Mouse (Mus musculus): ENCODE results near the gene Kcnk13. TPM values are rescaled to one million over a fixed set of nuclear protein-coding genes. Genes with fewer than 3 reads are reported as not detected.

Kcnk13 gene
- polyA plus RNA-seq, 1 experiment from 2014 or later, result 0.42 TPM

GRCm38 (mm10) chr12:100106275-100106895 is 142.1 kb downstream of the Kcnk13 start:
- Histone ChIP-seq H3K4me1 (peaks cover 22% of the 10 kb centered on the region), H3K9ac (no peak overlapping the region), H3K27me3 (0 out of 2 replicates have a peak, but pooled peaks cover 3% of the 10 kb centered on the region), H3K9me3 (replicated peaks) (no peaks in the 10 kb centered on the region), H3K4me2 (0 out of 2 replicates have a peak overlapping the region, but pooled peaks have one; percentile 19), H3K4me3 (replicated peaks) (no peak overlapping the region), H3K27ac (no peak overlapping the region), H3K36me3 (no peaks in the 10 kb centered on the region)
- no peak for ATAC-seq (replicated peaks; ENCODE audit: low FRiP score)
- WGBS, result 12% methylated on average over 20 of the region's 20 CpGs

DNA sequence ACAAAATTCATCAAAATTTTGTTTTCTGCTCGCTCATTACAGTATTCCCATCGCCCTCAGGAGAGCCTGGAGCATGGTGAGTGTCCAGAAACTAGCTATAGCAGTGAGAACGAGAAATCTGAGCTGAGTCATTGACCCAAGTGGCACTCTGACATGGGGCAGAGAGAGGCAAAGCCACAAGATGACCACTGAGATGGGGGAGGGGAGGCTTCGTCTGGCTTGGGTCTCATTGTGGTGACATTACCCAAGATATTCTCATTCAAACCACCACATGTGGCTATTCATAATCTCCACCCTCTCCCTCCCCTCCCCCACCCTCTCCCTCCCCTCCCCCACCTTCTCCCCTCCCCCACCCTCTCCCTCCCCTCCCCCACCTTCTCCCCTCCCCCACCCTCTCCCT is 143.1 kb downstream of the Kcnk13 start:
- H3K9ac ChIP-seq, result no peak overlapping the region
- peaks cover 26% of the 10 kb centered on the region for H3K4me1 ChIP-seq
- 48% methylated on average over 4 of the region's 4 CpGs for WGBS
- 0 out of 2 replicates have a peak, but pooled peaks cover 3% of the 10 kb centered on the region for H3K27me3 ChIP-seq
- no peak overlapping the region for H3K4me2 ChIP-seq
- peaks cover 8% of the 10 kb centered on the region for H3K36me3 ChIP-seq
- H3K9me3 ChIP-seq (replicated peaks), result no peaks in the 10 kb centered on the region
- H3K4me3 ChIP-seq (replicated peaks), result no peak overlapping the region
- H3K27ac ChIP-seq, result no peak overlapping the region
- no peak for ATAC-seq (replicated peaks; ENCODE audit: low FRiP score)

DNA sequence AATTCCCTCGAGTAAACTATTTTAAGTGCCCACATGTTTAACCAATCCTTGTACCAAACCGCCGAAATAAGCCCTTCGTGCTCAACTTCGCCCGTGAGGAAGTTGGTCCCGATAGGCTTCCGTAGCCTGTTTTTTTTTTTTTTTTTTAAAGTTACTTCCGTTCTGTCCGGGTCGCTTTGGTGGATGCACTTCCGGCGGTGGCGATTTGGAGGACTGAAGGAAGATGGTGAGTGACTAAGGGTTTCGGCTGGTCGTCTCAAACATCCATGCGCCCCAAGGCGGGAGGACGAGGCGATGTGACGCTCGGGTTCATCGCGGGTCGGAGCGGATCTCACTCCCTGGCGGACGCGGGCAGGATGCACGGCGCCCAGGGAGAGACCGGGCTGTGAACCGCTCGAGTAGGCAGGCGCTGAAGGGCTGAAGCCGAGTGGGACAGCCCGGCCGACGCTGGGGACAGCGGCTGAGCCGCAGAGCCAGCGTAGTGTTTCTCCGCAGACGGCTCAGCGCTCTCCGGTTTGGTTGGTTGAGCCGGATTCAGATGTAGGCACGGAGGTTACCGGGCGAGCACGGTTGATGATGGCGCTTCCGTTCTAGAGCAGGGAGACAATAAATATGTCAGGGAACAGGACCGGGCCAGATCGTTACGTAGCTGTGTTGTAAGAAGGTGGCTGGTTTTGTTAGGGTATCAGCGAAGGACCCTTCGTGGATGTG is 145.8 kb downstream of the Kcnk13 start, which contains the start of gene Psmc1:
Gene Psmc1 (plus strand): TSS at position 169 of the 711 bp plus-strand sequence.
- Histone ChIP-seq H3K9me3 (replicated peaks) (no peaks in the 10 kb centered on the region), H3K4me1 (peaks cover 26% of the 10 kb centered on the region)

More for the DNA sequence above, 145.8 kb downstream of the Kcnk13 start, which contains the start of gene Psmc1:
- Histone ChIP-seq H3K27ac (peak within 1 kb of the TSS; percentile 93), H3K9ac (peak within 1 kb of the TSS; percentile 96), H3K4me2 (peak within 1 kb of the TSS; percentile 81), H3K27me3 (0 out of 2 replicates have a peak, but pooled peaks cover under 1% of the 10 kb centered on the region), H3K4me3 (replicated peaks) (peak within 1 kb of the TSS; percentile 94), H3K36me3 (peaks cover 32% of the 10 kb centered on the region)
- peak; percentile 80 for ATAC-seq (replicated peaks; ENCODE audit: low FRiP score)
- WGBS, result under 1% methylated on average over 58 of the region's 58 CpGs

Small RNA genes within 50 kb of the gene (microRNA-seq; reads per million reads assigned to microRNA genes)
- gene Gm23291, result not detected

Other genes with a start within 250 kb of the Kcnk13 start
- gene Efcab11, start 80.1 kb upstream of the Kcnk13 start, polyA plus RNA-seq (2015; fragmentation: Nextera tagmentation; extraction: Ambion mirVana), result 10.7 and 12.7 TPM in 2 replicates
- 59.2 and 59.3 TPM in 2 replicates for gene Tdp1, start 80.0 kb upstream of the Kcnk13 start, polyA plus RNA-seq (2015; fragmentation: Nextera tagmentation; extraction: Ambion mirVana)
- 302 and 304 TPM in 2 replicates for gene Psmc1, start 145.7 kb downstream of the Kcnk13 start, polyA plus RNA-seq (2015; fragmentation: Nextera tagmentation; extraction: Ambion mirVana)
- gene Nrde2, start 195.2 kb downstream of the Kcnk13 start, polyA plus RNA-seq (2015; fragmentation: Nextera tagmentation; extraction: Ambion mirVana), result 18.4 and 18.9 TPM in 2 replicates
- gene Calm1, start 234.9 kb downstream of the Kcnk13 start, polyA plus RNA-seq (2015; fragmentation: Nextera tagmentation; extraction: Ambion mirVana), result 1,314 and 1,392 TPM in 2 replicates